Mouse (Mus musculus): Measurements from ENCODE around the gene Mtmr11. TPM values are rescaled to one million over a fixed set of nuclear protein-coding genes. Genes with fewer than 3 reads are reported as not detected.
"Not testable (repeated sequence)": the region's sequence is repeated elsewhere in the genome, so short reads cannot be mapped to it uniquely, and the experiment has no call there.

The Mtmr11 gene
- total RNA-seq, 4 experiments from 2014 or later = 5.8 to 8.4 (median 6.9) TPM

- DNase-seq (ENCODE audit: low spot score in 2 of 2) = no peak
Measured at GRCm38 (mm10) chr3:96207819-96208218, 46.0 kb downstream of the Mtmr11 start.

GRCm38 (mm10) chr3:96209242-96209641 lies 47.4 kb downstream of the Mtmr11 start:
- DNase-seq (ENCODE audit: low spot score in 2 of 2) = no peak

- no peak for DNase-seq (ENCODE audit: low spot score in 2 of 2)
Measured at GRCm38 (mm10) chr3:96219191-96219641, 57.4 kb downstream of the Mtmr11 start.

- DNase-seq (ENCODE audit: low spot score in 2 of 2) = peak; percentile 78 to 81
Measured at GRCm38 (mm10) chr3:96219661-96220130, 57.9 kb downstream of the Mtmr11 start, which contains the start of the genes Bola1 and Hist2h2ab. Gene Bola1, minus strand, starts transcription at chr3:96219709. Gene Hist2h2ab, plus strand, starts transcription at chr3:96219865.

- not testable (repeated sequence) for DNase-seq (ENCODE audit: low spot score in 2 of 2)
Measured at GRCm38 (mm10) chr3:96220131-96220764, 58.4 kb downstream of the Mtmr11 start.

GRCm38 (mm10) chr3:96220765-96221639 lies 59.2 kb downstream of the Mtmr11 start, which contains the start of the genes Hist2h2ac and Hist2h2be:
Gene Hist2h2ac, minus strand, starts transcription at chr3:96220880.
Gene Hist2h2be, plus strand, starts transcription at chr3:96221119.
- peak; percentile 86 to 87 for DNase-seq (ENCODE audit: low spot score in 2 of 2)

Small RNA genes within 50 kb of the gene (microRNA-seq; reads per million reads assigned to microRNA genes)
- gene Gm44492 = 0 reads per million in 2 experiments

Other genes starting within 250 kb of the Mtmr11 start
- 100 to 1,000 TPM in 3 of 4 experiments, 10 to 100 TPM in 1; 95.2 to 110 (median 106) TPM for gene Anp32e, start 232.8 kb upstream of the Mtmr11 start, total RNA-seq (2022)
- 10 to 100 TPM; 64.0 to 86.2 (median 81.6) TPM for gene Plekho1, start 166.0 kb upstream of the Mtmr11 start, total RNA-seq (2022)
- gene Vps45, start 103.5 kb upstream of the Mtmr11 start, total RNA-seq (2022) = 10 to 100 TPM; 44.9 to 55.2 (median 50.3) TPM
- gene Otud7b, start 57.5 kb upstream of the Mtmr11 start, total RNA-seq (2022) = 10 to 100 TPM; 33.4 to 40.7 (median 38.5) TPM
- 10 to 100 TPM; 40.3 to 48.5 (median 43.0) TPM for gene Sf3b4, start 10.3 kb downstream of the Mtmr11 start, total RNA-seq (2022)
- gene Sv2a, start 19.1 kb downstream of the Mtmr11 start, total RNA-seq (2022) = 100 to 1,000 TPM; 434 to 460 (median 443) TPM
- gene Bola1, start 57.7 kb downstream of the Mtmr11 start, total RNA-seq (2022) = 10 to 100 TPM; 14.9 to 20.7 (median 18.3) TPM
- gene Hist2h2ab, start 57.9 kb downstream of the Mtmr11 start, total RNA-seq (2022) = 10 to 100 TPM; 11.1 to 15.2 (median 14.1) TPM
- gene Hist2h2ac, start 58.9 kb downstream of the Mtmr11 start, total RNA-seq (2022) = 10 to 100 TPM; 26.7 to 37.7 (median 31.8) TPM
- 1 to 10 TPM; 4.9 to 7.1 (median 5.4) TPM for gene Hist2h2be, start 59.1 kb downstream of the Mtmr11 start, total RNA-seq (2022)
- gene Hist2h3c2, start 77.1 kb downstream of the Mtmr11 start, total RNA-seq (2022) = 1 to 10 TPM; 1.1 to 4.8 (median 4.3) TPM
- gene Hist2h2aa2, start 78.3 kb downstream of the Mtmr11 start, total RNA-seq (2022) = 100 to 1,000 TPM; 190 to 245 (median 229) TPM
- gene Hist2h2aa1, start 83.5 kb downstream of the Mtmr11 start, total RNA-seq (2022) = 10 to 100 TPM in 2 of 4 experiments, 1 to 10 TPM in 2; 5.2 to 28.7 (median 10.2) TPM
- gene Hist2h3c1, start 84.7 kb downstream of the Mtmr11 start, total RNA-seq (2022) = not detected
- 10 to 100 TPM; 27.2 to 32.5 (median 29.5) TPM for gene Hist2h4, start 101.3 kb downstream of the Mtmr11 start, total RNA-seq (2022)
- gene Hist2h3b, start 106.7 kb downstream of the Mtmr11 start, total RNA-seq (2022) = 10 to 100 TPM; 45.5 to 68.8 (median 61.8) TPM
- gene Hist2h2bb, start 107.7 kb downstream of the Mtmr11 start, total RNA-seq (2022) = 100 to 1,000 TPM; 160 to 229 (median 192) TPM
- 1 to 10 TPM; 1.7 to 6.5 (median 3.5) TPM for gene Fcgr1, start 132.0 kb downstream of the Mtmr11 start, total RNA-seq (2022)